Mouse (Mus musculus): Measurements from ENCODE around the gene Ethe1.

The Ethe1 gene

DNA sequence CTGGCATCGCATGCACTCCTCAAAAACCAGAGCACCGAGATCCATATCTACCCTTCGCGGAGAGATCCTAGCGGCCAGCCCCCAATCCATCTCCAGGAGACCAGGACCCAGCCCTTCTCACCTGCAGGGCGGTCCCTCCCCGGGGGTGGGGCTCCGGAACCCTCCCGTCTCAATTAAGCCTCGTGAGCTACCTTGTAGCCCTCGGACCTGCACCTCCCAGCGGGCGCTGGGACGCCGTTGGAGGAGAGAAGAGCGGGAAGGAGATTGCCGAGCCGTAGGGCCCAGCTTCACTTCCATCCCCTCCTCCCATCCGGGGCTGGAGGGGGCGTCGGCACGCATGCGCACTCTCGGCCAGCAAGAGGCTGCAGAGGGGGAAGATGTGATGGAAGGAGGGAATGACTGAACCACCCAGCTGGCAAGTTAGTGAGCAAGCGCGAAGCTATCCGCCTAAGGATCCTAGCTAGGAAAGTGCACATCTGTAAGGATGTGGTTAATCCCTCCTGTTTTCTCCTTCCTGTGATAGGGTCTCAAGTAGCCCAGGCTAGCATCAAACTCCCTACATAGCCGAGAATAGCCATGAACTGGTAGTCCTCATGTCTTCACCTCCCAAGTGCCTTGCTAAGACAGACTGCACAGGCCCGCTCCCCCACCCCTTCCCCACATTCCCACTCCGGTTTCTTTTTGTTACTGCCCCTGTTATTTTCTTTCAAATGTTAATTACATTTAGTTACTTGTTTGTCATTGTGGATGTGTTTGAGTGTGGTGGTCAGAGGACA lies at the start of gene Ethe1, which contains the start of gene Zfp575:
Ethe1 (plus strand) TSS at position 214 of the 776 bp plus-strand sequence.
Zfp575 (minus strand) TSS at position 312 of the 776 bp plus-strand sequence.
- DNase-seq (ENCODE audit: low read depth): no peak

DNA sequence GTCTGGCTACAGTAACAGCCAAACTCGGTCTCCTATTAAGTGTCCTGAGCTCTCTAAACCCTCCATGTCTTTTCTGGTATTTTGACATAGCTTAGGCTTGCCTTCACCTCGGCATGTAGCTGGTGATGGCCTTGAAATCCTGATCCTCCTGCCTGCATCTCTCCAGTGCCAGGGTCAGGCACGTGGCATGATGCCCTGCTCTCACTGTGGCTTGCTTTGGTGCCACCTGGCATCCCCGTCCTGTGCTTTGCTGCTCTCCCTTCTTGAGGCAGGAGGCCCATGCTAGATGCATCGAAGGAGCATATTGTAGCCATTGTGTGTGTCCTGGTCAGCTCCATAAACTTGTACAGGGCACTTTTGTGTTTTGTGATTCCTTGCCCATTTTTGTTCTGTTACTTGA lies 49.8 kb upstream of the Ethe1 start:
- DNase-seq (ENCODE audit: low read depth): no peak

DNA sequence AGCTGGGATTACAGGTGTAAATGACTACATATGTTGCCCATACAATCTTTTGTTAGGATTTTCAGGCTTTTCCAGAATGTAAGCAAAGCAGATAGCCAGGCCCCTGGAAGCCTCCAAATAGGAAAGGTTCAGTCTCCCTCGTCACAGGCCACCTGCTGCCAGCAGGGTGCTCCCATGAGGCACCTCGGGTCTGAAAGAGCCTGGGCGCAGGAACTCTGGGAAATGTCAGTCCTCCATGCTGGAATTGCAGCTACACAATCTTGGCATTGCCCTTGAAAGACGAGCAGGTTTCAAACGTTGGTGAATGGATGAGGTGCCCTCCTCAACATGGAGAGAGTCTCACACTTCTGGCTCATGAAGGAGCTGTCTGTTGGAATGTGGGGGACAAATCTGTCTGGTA lies 49.2 kb upstream of the Ethe1 start:
- DNase-seq (ENCODE audit: low read depth): no peak

DNA sequence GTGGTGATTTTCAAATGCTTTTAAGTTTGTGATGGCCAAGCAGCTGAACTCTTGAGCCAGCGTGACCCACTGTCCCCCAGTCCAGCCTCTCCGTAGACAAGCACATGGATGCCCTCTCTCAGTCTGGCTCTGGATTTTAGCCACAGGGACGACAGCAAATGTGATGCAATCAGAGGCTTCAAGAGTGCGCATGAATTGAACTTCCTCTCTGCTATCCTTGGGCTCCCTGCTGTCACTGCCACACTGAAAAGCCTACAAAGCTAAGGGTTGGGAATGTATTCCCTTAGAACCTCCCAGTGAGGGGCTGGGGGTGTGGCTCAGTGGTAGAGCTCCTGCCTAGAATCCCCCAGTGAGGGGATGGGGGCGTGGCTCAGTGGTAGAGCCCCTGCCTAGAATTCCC lies 48.6 kb upstream of the Ethe1 start:
- DNase-seq (ENCODE audit: low read depth): peak; percentile 28

DNA sequence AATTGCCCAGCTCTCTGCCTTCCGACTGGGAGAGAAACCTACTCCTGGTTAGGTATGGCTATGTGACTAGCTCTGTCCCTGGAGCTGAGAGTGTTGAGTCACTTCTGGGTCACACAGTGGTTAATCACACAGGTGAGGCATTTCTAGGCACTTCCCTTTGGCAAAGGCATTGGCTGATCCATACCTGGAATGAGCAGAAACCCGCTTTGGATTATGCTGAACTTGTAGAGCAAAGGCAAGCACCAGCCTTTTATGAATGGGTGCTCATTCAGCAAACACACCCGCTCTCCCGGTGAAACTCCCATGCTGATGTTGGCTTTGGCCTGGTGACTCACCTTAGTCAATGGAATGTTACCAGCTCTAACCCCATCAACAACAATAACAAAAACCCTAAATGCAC lies 47.7 kb upstream of the Ethe1 start:
- no peak for DNase-seq (ENCODE audit: low read depth)

DNA sequence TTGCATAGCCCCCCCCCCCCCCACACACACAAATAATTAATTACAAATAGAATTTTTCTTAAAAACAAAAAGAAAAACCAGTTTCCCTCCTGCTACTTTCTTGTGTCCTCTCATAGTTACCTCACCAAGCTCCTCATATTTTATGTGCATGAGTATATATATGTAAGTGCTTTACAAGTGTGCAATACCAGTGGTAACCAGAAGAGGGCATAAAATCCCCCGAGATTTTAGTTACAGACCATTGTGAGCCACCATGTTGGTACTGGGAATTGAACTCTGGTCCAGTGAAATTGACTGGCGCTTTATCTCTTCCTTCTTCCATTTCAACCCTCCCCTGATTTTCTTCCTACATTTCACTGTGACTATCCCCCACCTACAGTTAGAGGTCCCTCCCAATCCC lies 42.8 kb upstream of the Ethe1 start:
- DNase-seq (ENCODE audit: low read depth): peak; percentile 51

DNA sequence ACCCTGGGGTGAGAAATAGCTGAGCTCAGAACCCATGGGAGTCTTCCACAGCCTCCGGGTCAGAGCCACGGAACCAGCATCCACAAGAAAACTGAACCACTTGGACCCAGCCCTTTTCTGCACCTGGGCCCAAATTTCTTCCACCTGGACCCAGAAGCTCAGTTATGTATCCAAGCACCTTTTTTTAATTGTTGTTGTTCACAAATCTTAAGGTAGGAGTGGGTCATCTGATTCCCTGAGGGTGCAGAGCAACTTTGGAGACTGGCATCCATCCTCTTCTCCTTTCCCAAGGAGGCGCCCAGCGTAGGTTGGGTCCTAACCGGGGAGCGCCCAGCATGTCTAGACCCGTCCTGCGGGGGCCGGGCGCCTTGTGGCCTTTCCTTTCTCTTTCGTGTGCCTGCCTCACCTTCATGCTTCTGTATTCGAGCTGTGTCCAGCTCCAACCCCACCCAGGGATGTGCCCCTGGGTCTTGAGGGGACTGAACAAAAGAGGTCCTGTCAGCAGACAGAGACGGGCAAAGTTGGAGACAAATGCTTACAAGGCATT lies 41.2 kb upstream of the Ethe1 start, which contains the start of the genes Pinlyp and Xrcc1:
Pinlyp (minus strand) TSS at position 51 of the 547 bp plus-strand sequence.
Xrcc1 (plus strand) TSS at position 222 of the 547 bp plus-strand sequence.
- no peak for DNase-seq (ENCODE audit: low read depth)

DNA sequence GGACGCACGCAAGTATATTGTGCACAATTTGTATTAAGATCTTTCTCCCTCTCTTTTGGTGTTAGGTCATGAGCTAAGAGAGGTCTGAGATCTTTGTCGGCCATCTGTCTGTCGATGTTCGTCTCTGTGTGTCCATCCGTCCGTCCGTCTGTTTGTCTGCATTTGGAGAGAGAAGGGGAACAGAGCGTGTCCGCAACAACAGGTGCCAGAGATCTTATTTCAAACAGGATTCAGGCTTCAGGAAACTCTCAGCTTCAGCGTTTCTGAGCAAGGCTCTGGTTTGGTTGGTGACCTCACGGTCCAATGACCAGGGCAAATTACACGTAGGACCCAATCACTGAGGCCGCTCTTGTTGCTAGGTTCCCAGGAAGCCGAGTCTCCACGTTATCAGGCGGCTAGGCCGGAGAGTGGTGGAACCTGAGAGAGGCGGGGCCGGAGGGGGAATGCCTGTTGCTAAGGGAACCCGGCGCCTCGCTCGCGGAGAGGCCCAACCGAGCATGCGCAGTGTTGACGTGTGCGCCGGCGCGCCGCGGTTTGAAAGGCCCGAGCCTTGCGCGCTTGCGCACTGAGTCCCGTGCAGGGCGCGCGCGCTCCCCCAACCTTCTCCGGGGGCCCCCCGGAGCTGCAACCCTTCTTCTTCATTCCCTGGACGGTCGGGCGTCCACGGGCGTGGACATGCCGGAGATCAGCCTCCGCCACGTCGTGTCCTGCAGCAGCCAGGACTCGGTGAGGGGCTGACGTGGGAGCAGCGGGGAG lies 40.5 kb upstream of the Ethe1 start:
- peak; percentile 99 for DNase-seq (ENCODE audit: low read depth)

DNA sequence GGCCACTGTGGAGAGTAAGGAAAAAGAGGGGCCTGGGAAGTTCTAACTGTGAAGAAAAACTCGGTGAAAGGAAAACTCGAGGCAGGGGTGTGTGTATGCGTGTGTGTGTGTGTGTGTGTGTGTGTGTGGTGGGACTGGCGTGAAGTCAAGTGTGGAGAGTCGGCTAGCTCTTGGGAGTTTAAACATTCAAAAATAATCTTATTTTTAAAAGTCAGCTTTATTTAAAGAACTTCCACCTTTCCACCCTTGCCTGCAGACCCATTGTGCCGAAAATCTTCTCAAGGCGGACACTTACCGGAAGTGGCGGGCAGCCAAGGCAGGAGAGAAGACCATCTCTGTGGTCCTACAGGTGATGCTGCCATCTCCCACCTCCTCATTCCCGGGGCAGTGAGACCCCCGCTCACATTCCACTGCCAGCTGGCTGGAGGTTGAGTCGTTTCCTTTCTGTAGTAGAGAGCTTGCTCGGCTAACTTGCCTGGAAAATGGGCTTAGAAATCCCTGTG lies 39.8 kb upstream of the Ethe1 start:
- DNase-seq (ENCODE audit: low read depth): no peak

DNA sequence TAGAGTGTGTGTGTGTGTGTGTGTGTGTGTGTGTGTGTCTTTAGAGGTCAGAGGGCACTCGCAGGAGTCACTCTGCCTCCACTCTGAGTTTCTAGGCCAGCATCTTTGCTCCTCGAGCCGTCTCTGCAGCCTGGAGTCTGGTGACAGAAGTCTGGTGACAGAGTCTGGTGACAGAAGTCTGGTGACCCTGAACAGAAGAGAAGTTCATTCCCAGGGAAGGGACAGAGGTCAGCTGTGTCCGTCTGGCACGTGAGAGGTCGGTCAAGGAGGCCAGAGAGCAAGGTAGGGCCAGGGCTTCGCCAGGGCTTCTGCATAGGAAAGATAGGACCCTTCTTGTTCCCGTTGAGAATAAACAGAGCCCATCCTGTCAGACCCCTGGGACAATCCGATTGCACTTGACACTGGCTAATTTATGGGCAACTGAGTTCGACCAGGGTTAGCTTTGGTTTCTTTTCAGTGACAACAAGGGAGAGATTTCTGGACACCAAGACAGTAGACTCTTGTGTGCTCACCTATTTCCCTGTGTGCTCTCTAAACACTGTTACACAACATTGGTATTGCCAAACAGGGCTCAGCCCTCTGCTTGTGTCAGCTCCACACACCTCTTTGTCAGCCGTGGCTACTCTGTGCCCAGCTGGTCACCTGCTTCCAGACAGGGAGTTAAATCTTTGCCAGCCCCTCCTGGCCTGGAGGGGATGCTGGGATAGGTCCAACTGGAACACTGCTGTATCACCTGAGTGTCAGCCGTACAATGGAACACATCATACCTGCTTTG lies 35.2 kb upstream of the Ethe1 start:
- no peak for DNase-seq (ENCODE audit: low read depth)

DNA sequence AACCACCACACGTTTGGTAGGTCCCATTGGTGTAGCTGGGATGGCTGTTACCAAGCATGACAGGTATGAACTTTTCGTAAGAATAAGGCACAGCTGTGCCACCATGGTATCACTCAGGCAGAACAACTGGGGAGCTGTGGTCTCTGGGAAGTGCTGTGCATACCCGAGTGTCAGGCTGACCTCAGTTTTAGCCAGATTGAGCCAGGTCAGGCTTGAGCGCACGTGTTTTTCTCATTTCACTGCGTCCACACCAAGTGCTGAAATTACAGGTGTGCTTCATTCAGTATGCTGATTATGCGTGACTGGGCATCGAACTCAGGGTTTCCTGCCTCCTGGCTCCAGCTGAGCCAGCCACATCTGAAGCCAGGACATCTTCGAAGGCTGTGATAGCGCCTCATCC lies 31.6 kb upstream of the Ethe1 start:
- DNase-seq (ENCODE audit: low read depth): no peak

DNA sequence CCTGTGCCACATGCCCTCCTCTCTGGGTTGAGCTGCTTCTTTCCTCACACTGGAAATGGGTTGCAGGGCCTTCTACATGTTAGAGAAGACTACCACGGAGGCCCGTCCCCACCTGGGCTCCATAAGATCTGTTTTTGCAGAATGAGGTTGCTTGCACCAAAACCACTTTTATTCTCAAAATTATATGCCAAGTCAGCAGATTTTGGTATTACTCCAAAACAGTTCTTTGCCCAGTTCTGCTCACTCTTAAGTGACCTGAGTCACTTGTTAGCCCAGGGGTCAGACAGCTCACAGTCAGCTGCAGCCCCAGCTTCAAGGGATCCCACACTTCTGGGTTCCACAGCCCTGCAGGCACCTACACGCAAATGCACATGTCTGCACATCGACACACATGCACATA lies 25.9 kb upstream of the Ethe1 start:
- no peak for DNase-seq (ENCODE audit: low read depth)

DNA sequence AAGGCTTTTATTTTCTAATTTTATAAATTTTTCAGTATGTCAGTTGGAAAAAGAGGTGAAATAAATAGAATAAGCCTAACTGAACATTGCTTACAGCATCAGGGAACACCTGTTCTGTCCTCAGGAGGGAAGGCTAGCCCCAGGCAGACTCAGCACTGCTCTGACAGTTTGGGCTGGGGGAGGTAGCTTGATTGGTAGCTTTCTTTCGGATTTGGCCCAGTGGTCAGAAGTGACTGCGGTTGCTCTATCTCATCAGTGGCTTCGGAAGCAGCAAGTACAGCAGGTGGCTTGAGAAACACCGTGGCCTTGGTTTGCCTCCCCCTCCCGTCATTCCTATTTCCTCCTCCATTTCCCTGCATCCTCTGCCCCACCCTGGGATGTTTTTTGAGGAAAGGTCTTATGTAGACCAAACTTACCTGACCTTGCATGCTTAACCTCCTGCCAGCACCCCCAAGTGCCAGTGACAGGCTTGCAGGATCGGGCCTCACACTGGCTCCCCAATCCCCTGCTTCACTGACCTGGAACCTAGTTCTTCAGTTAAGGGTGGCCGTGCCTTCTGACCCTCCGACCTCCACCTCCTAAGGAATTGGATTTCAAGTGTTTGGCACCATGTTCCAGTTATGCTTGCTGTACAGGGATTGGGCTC lies 24.0 kb upstream of the Ethe1 start:
- no peak for DNase-seq (ENCODE audit: low read depth)

DNA sequence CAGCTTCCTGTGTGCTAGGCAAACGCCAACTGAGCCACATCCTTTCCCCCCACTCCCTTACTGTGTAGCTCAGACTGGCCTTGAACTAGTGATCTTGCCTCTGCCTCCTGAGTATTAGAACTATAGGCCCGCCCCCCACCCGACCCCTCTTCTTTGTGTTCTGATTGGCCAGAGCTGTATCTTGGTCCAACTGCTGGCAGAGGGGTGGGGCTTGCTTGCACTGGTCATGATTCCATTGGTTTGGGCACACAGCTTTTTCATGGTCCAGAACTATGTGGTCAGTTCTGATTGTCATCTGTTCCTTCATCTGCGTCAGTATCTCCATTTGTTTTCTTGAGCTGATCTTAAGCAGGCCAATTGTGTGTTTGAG lies 23.5 kb upstream of the Ethe1 start:
- peak; percentile 13 for DNase-seq (ENCODE audit: low read depth)

DNA sequence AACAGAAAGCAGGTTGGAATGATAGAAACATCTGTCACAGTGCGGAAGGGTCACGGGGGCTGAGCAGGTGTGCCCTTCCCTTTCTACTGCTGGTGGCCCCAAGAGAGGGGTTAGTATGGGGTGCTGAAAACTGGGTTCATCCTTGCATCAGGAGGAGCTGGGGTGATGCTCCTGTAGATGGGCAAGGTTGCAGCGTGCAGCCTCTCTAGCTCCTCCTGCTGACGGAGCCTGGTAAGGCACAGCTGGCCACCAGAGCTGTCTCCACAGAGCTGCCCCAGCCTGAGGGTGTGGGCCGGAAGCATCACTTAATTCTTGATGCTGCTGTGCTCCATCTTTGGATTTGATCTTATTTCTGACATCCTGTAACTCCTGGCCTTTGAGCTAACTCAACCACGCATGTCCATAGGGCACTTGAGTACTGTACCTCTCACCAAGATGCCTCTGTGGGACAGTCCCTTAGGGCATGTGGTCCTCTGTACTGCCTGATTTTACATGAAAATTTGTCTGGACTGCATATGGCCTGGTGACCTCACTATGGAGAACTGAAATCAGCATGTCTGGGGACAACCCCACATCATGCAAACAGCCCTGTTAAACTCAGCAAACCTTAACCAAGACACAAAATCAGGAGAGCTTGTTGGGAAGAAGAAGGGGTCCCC lies 22.6 kb upstream of the Ethe1 start:
- DNase-seq (ENCODE audit: low read depth): peak; percentile 64

DNA sequence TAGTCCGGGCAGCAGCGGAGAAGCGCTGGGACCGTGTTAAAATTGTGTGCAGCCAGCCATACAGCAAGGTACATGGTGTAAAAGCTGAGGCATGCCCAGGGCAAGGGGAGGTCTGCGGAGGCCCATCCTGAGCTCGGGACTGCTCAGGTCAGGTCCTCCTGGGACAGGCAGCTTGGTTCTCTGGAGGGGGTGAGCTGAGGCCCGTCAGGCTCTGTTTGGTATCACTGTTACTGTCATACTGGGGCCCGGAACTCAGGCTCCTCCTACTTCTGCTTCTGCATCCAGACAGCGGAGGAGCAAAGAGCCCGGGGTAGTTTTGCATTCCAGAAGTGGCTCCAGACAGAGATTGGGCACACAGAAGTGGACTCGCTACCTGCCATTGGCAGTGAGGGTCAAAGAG lies 21.7 kb upstream of the Ethe1 start:
- DNase-seq (ENCODE audit: low read depth): no peak

DNA sequence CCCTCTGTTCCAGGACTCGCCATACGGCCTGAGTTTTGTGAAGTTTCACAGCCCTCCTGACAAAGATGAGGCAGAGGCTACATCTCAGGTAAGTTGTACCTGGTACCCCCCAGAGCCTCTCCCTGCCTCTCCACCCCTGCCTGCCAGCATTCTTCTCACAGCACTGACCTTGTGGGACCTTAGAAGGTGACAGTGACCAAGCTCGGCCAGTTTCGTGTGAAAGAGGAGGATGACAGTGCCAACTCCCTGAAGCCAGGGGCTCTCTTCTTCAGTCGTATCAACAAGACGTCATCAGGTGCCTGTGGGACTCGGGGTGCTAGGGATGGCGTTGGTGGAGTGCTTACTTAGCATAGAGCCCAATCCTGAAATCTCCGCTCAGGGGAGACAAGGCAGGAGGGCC lies 21.1 kb upstream of the Ethe1 start:
- no peak for DNase-seq (ENCODE audit: low read depth)

DNA sequence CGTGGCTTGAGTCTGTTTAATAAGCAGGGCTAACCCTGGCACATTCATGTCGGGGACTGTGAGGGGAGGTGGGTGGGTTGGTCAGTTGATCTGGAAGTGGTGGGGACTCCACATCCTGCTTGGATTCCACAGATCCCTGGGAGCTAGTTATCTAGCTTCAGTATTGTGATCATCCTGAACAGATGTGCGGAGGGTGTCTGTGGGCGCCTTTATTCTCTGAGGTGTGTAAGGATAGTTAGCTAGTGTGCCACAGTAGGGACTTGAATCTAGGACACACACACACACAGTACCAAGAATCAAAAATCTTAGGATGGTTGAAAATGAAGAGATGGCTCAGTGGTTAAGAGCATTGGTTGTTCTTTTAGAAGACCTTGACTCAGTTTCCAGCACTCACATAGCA lies 18.8 kb upstream of the Ethe1 start:
- no peak for DNase-seq (ENCODE audit: low read depth)

DNA sequence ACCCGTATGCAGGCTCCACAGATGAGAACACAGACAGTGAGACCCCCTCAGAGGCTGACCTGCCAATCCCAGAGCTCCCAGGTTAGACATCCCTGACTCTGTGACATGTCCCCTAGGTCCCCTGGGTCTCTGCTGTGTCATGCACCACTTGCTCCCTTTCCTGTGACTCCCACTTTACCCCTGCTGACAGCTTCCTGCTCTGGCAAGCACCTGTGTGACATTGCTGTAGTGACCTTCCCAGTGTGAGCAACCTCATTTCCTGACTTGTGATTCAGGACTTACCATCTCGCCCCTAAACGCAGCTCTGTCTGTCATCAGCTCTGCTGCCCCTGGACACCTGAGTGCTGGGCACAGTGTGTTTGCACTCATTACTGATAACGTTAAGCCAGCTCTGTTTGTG lies 16.3 kb upstream of the Ethe1 start:
- no peak for DNase-seq (ENCODE audit: low read depth)

DNA sequence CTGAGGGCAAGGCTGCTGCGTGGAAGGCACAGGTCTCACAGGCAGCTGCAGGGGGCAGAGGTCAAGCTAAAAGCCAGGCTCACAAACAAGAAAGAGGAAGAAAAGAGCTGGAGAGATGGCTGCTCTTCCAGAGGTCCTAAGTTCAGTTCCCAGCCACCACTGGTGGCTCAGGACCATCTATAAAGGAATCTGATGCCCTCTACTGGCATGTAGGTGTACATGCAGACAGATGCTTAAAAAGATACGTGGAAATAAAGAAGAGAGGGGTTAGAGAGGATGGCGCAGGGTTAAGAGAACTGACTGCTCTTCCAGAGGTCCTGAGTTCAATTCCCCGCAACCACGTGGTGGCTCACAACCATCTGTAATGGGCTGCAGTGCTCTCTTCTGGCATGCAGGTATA lies 14.9 kb upstream of the Ethe1 start:
- peak; percentile 58 for DNase-seq (ENCODE audit: low read depth)

DNA sequence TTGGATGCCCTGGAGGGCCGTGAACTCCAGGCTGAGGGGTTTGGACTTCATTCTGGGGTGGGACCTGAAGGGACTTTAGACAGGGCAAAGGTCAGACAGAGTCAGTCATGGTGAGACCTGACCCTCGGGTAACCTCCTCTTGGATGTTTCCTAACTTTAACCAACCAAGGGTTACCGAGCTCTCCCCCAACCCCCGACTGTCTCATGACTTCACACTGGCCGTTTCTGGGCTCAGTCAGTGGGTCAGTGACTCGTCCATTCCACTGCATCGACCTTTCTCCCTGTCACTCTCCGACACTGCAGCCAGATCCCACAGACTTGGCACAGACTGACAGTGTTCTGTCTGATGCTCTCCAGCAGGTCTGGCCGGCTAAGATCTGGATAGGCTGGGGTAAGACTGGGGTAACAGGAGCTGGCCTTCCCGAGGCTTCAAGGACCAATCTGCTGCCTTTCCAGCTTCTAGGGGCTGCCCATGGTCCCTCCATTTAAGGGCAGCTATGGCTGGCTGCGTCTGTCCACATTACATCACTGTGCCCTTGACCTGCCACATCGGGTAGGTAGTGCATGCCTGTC lies 13.0 kb upstream of the Ethe1 start:
- DNase-seq (ENCODE audit: low read depth): no peak
